Mouse (Mus musculus) liver, adult 2 months (tissue): Measurements from ENCODE around the gene Ttc9b.

Experiments
- CTCF ChIP-seq: fragments of 200-500 bp; IDR thresholded peaks from 2 replicates; pipeline ENCODE4 v1.5.1; 2011; ENCODE audit warnings: low read depth, low read length, control low read depth
- POLR2A ChIP-seq: fragments of 200-500 bp; IDR thresholded peaks from 2 replicates; pipeline ENCODE4 v1.6.1; 2011; ENCODE audit warnings: low read length, control low read depth; ENCODE audit not compliant: insufficient read depth; ENCODE audit errors: extremely low read depth

DNA sequence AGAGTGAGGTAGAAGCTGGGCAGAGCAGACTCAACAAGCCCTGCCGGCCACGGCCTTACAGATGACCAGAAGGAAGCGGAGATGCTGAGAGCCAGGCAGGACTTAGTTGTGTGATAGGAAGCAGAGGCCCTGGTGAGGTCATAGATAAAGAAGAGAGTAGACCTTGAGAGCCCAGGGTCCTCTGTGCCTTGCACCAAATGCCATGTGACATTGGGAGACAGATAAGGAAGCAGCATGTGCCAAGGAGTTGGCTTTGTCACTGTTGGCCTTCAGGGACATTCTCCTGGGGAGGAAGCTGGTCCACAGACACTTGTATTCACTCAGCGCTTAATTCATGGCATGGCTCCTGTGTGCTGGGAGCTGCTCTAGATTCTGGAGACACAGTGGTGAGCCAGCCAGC is 44.4 kb upstream of the Ttc9b start:
- no peak for TF ChIP-seq CTCF
- no peak for TF ChIP-seq POLR2A
